Mouse (Mus musculus) Patski (cell line): Measurements from ENCODE around the gene Zfp618. TPM values are rescaled to one million over a fixed set of nuclear protein-coding genes. Genes with fewer than 3 reads are reported as not detected.
A peak's percentile ranks its signal among the peaks of the same experiment; 100 is the strongest.

Experiments
- ATAC-seq: fragments of 100-300 bp; one replicate; pipeline ENCODE4 v1.8.0; 2021
- CTCF ChIA-PET: fragments of 350-600 bp; sonication (Branson Sonifier 250); formaldehyde crosslinking; loops from one replicate; lab custom pipeline; 2022; ENCODE audit warnings: inconsistent platforms; lab: Charles Lee
- POLR2A ChIA-PET: fragments of 350-600 bp; sonication (Branson Sonifier 250); formaldehyde crosslinking; loops from one replicate; lab custom pipeline; 2022; ENCODE audit warnings: antibody characterized with exemption, inconsistent platforms; lab: Charles Lee
- DNase-seq: peaks from one replicate; pipeline ENCODE4 v3.0.0-alpha.2; 2011; ENCODE audit warnings: low read depth, low spot score
- H3K27me3 ChIP-seq: fragments of 371-371 bp; one replicate; pipeline ENCODE4 v1.5.1; 2021
- CTCF ChIP-seq: fragments of 100-300 bp; IDR thresholded peaks from one replicate; pipeline ENCODE4 v1.5.1; 2021
- in situ Hi-C: fragments of 300-500 bp; cut with MboI; formaldehyde crosslinking; loops from 3 replicates; pipeline ENCODE4 v1.11.1; 2018; ENCODE audit warnings: low pct_unique_long_range_greater_than_20kb, mixed read lengths
- polyA plus RNA-seq: library from polyadenylated mRNA; unstranded; gene quantifications from one replicate; pipeline ENCODE4 v1.2.3, GENCODE M21; 2021

The Zfp618 gene
- polyA plus RNA-seq, 1 experiment from 2014 or later: 16.5 TPM

GRCm38 (mm10) chr4:63008822-63009221 is 43.4 kb downstream of the Zfp618 start:
- no peak for TF ChIP-seq CTCF
- DNase-seq (no peak), ATAC-seq (no peak)
- no peaks in the 10 kb centered on the region for H3K27me3 ChIP-seq
- ChIA-PET POLR2A (no interaction called here), CTCF (interaction anchor here (1.9 to 2.9 kb wide), 2 partner anchors 11 kb away, joined by 7 to 14 read pairs; no protein-coding TSS in a partner anchor)
- in situ Hi-C loops: no loop called here

- in situ Hi-C loops: no loop called here
- no peak for TF ChIP-seq CTCF
- ChIA-PET CTCF (interaction anchor here (2.9 kb wide), 1 partner anchor 10 kb away, joined by 14 read pairs; no protein-coding TSS in a partner anchor), POLR2A (no interaction called here)
- ATAC-seq (no peak), DNase-seq (no peak)
- H3K27me3 ChIP-seq: no peaks in the 10 kb centered on the region
Observed at GRCm38 (mm10) chr4:63009821-63010220, 44.4 kb downstream of the Zfp618 start.

DNA sequence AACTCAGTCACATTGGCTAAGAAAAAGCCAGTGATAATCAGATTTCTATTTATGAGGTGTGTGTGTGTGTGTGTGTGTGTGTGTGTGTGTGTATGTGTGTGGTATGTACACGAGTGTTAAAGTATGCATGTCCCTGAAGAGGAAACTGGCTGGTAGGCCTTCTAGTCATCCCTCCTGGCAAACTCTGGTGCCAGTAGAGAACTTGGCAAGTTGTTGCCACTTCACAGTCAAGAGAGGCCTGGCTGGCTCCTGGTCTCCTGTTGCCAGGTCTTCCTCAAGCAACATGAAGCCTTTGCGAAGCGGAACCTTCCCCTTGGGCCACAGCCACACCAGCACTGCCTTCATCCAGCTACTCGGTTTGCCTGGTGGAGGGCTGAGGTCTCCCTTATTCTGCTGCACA is 44.9 kb downstream of the Zfp618 start:
- ATAC-seq (no peak), DNase-seq (no peak)
- H3K27me3 ChIP-seq: no peaks in the 10 kb centered on the region
- in situ Hi-C loops: no loop called here
- ChIA-PET POLR2A (no interaction called here), CTCF (interaction anchor here (2.9 kb wide), 1 partner anchor 10 kb away, joined by 14 read pairs; no protein-coding TSS in a partner anchor)
- TF ChIP-seq CTCF: no peak

GRCm38 (mm10) chr4:63018616-63019015 is 53.2 kb downstream of the Zfp618 start:
- no peaks in the 10 kb centered on the region for H3K27me3 ChIP-seq
- POLR2A ChIA-PET: no interaction called here
- in situ Hi-C loops: no loop called here
- no peak for TF ChIP-seq CTCF
- DNase-seq: no peak
- CTCF ChIA-PET: interaction anchor here (1.1 to 3.3 kb wide), 7 partner anchors 8 to 129 kb away, joined by 3 to 14 read pairs (median 4); no protein-coding TSS in a partner anchor
- no peak for ATAC-seq

DNA sequence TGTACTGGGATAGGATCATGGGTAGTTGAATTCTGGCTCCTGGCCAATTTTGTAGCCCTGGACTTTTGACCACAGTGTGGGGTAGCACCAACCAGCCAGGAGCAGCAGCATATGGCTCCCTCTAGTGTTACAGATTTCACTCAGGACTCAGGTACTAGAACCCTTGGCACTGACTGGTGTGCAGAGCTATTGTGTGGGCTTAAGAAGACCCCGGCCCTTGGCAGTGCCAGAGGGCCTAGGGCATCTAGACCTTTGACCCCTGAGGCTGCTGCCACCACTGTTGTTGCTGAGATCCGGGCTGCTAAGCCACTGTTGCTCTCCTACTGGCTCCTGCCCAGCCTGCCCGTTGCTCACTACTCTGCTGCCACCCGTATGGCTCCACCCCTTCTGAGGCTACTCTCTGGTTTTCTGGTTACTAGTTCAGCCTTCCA is 54.1 kb downstream of the Zfp618 start:
- CTCF ChIA-PET: interaction anchor here (0.8 to 3.3 kb wide), 9 partner anchors 9 to 130 kb away, joined by 3 to 14 read pairs (median 4); no protein-coding TSS in a partner anchor
- DNase-seq: peak; percentile 22
- no peaks in the 10 kb centered on the region for H3K27me3 ChIP-seq
- in situ Hi-C loops: no loop called here
- peak; percentile 62 for ATAC-seq
- POLR2A ChIA-PET: no interaction called here
- peak; percentile 76 for TF ChIP-seq CTCF

DNA sequence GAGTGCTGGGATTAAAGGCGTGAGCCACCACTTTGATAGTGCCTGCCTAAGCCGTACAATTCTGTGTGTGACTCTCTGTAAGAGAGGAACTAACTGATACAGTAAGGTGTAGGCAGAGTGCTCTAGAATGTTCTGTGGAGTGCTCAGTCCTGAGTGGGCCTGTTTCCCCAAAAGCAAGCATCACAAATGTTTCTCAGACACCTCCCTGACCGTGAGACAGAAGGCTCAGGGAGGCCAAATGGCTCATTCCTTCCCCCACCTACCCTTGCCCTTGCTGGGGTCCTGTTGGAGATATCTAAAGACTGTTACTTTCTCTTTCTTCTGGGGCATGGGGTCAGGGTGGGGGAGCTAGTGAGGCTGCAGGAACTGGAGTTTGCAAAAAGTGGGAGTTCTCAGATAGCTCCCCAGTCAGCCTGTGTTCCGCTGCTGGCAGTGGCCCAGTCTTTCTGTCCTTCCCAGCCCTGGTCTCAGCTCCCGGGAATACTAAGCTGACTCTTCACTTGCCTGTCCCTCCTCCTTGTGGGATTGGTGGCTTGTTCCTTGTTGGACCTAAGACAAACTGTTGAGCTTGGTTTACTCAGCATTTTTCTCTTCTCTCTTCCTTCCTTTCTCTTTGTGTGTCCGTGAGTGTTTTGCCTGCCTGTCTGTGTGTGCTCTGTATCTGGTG is 55.8 kb downstream of the Zfp618 start:
- in situ Hi-C loops: no loop called here
- POLR2A ChIA-PET: no interaction called here
- no peak for TF ChIP-seq CTCF
- DNase-seq: no peak
- ATAC-seq: no peak
- CTCF ChIA-PET: interaction anchor here (1.2 to 3.3 kb wide), 3 partner anchors 11 to 132 kb away, joined by 3 to 14 read pairs (median 6); no protein-coding TSS in a partner anchor
- no peaks in the 10 kb centered on the region for H3K27me3 ChIP-seq

- POLR2A ChIA-PET: no interaction called here
- in situ Hi-C loops: no loop called here
Observed at GRCm38 (mm10) chr4:63023465-63023864, 58.1 kb downstream of the Zfp618 start.

DNA sequence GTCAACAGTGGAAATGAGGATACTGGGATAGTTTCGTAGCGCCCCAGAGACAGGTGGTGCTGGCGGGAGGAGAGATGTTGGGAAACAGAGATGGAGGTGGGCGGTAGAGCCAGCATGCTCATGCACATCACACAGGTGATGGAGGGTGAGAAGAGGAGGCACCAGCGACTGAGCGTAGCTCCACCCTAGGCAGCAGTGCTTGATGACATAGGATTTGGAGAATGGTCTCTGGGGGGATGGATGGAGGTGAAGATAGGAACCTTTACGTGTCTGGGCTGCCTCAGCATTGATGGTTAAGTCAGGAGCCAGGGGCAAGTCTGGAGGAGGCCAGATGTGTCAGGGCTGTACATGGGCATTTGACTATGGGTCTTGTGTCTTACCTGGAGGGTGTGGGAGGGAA is 58.7 kb downstream of the Zfp618 start:
- TF ChIP-seq CTCF: no peak
- ChIA-PET CTCF (no interaction called here), POLR2A (no interaction called here)
- DNase-seq (no peak), ATAC-seq (no peak)
- in situ Hi-C loops: no loop called here
- no peaks in the 10 kb centered on the region for H3K27me3 ChIP-seq

More at GRCm38 (mm10) chr4:63023465-63023864, 58.1 kb downstream of the Zfp618 start:
- TF ChIP-seq CTCF: no peak
- ATAC-seq: no peak
- no peaks in the 10 kb centered on the region for H3K27me3 ChIP-seq
- CTCF ChIA-PET: no interaction called here
- DNase-seq: no peak

DNA sequence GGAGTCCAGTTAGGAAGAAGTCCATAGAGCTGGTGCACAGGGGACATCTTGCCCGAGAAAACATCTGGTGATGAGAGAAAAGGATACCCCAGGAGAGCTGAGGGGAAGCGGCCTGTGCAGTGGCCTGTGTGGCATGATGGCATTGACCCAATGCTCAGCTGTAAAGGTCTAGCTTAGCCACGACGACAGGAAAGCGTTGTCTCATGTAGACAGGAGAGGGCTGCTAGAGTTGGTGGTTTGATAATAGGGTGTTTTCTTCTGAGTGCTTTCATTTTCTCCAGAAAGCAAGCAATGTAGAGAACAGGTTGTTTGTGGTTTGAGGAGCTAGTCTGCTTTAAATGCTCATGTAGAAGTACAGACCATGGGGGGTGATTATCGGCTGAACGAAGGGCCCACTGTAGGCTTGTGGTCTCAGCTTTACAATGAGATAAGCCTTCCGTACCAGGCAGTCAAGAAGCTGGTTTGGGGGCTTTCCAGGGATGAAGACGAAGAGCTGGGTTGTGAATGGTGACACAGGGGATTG is 59.4 kb downstream of the Zfp618 start:
- ChIA-PET POLR2A (no interaction called here), CTCF (no interaction called here)
- TF ChIP-seq CTCF: no peak
- DNase-seq (no peak), ATAC-seq (no peak)
- in situ Hi-C loops: no loop called here
- no peaks in the 10 kb centered on the region for H3K27me3 ChIP-seq

- no peaks in the 10 kb centered on the region for H3K27me3 ChIP-seq
- in situ Hi-C loops: no loop called here
- DNase-seq: no peak
- ChIA-PET CTCF (no interaction called here), POLR2A (no interaction called here)
- TF ChIP-seq CTCF: no peak
- ATAC-seq: no peak
Observed at GRCm38 (mm10) chr4:63025306-63025705, 59.9 kb downstream of the Zfp618 start.

GRCm38 (mm10) chr4:63026286-63026685 is 60.9 kb downstream of the Zfp618 start:
- ATAC-seq: no peak

More at GRCm38 (mm10) chr4:63026286-63026685, 60.9 kb downstream of the Zfp618 start:
- TF ChIP-seq CTCF: no peak
- CTCF ChIA-PET: no interaction called here
- H3K27me3 ChIP-seq: no peaks in the 10 kb centered on the region
- DNase-seq: no peak
- POLR2A ChIA-PET: no interaction called here
- in situ Hi-C loops: no loop called here
